In the genomic region with DNA sequence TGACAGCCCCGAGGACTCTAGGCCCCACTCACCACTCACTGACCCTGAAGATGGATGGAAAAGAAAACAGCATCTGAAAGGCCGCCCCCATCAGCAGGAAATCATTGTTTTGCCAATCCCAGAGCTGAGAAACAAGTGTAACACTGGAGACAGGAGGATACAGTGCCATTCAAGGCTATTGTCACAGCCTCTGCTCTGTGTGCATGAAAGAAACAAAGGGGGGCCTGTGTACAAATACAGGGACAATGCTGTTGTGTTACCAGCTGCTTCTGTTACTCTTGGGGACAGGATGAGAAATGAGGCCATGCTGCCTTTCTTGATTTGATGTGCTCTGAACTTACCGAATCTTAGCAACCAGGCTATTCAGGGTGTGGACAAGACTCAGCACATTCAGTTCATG, we compare ENCODE assay signal across 11 mouse cellular contexts. TPM values are rescaled to one million over a fixed set of nuclear protein-coding genes. Genes with fewer than 3 reads are reported as not detected.
DNase-seq lines count a peak whose midpoint lies in the region; ATAC-seq and TF ChIP-seq lines count a peak whose summit lies in the region.
"Had no signal": no experiment of that assay in that cellular context is flagged by ENCODE, and none has a peak within 500 bp of the region (broad histone marks: within the 10 kb centered on the region; RNA-seq: fewer than 3 reads in every experiment).

Gene Prr5l (minus strand): TSS at position 30 of the 400 bp plus-strand sequence.

- no peak within 1 kb of the TSS for H3K9ac ChIP-seq in hindbrain, embryonic 11.5 days (ENCODE audit: low read depth, low read length)
- no peak within 1 kb of the TSS for H3K9ac ChIP-seq in hindbrain, embryonic 16.5 days (ENCODE audit: low read depth, low read length)
- no peak within 1 kb of the TSS for H3K9ac ChIP-seq in lung, postnatal 0 days (replicated peaks; ENCODE audit: low read depth)
- no peak within 1 kb of the TSS for H3K9ac ChIP-seq in limb, embryonic 12.5 days (replicated peaks)
- H3K9ac ChIP-seq: heart, embryonic 15.5 days had no signal

- H3K9me3 ChIP-seq in hindbrain, embryonic 11.5 days (ENCODE audit: control insufficient read depth, low read length) = no peaks in the 10 kb centered on the region
- H3K9me3 ChIP-seq in hindbrain, embryonic 16.5 days (ENCODE audit: control insufficient read depth, low read length) = no peaks in the 10 kb centered on the region
- H3K9me3 ChIP-seq in lung, postnatal 0 days (ENCODE audit: low read length) = no peaks in the 10 kb centered on the region
- no peaks in the 10 kb centered on the region for H3K9me3 ChIP-seq in limb, embryonic 12.5 days
- H3K9me3 ChIP-seq: heart, embryonic 15.5 days had no signal

- no peaks in the 10 kb centered on the region for H3K36me3 ChIP-seq in hindbrain, embryonic 11.5 days (ENCODE audit: control insufficient read depth, insufficient read depth, low read length)
- H3K36me3 ChIP-seq in hindbrain, embryonic 16.5 days (ENCODE audit: control insufficient read depth, insufficient read depth, low read length) = no peaks in the 10 kb centered on the region
- no peaks in the 10 kb centered on the region for H3K36me3 ChIP-seq in lung, postnatal 0 days (ENCODE audit: insufficient read depth, low read length)
- no peaks in the 10 kb centered on the region for H3K36me3 ChIP-seq in limb, embryonic 12.5 days
- H3K36me3 ChIP-seq: heart, embryonic 15.5 days had no signal

- 14% methylated on average over 3 of the region's 3 CpGs for WGBS in hindbrain, embryonic 11.5 days
- 9% methylated on average over 3 of the region's 3 CpGs for WGBS in hindbrain, embryonic 16.5 days
- WGBS in lung, postnatal 0 days = 40% methylated on average over 3 of the region's 3 CpGs
- 67% methylated on average over 3 of the region's 3 CpGs for WGBS in limb, embryonic 12.5 days

- H3K4me2 ChIP-seq in hindbrain, embryonic 11.5 days (replicated peaks; ENCODE audit: low read depth, low read length) = no peak within 1 kb of the TSS
- H3K4me2 ChIP-seq in hindbrain, embryonic 16.5 days (ENCODE audit: low read length) = no peak within 1 kb of the TSS
- no peak within 1 kb of the TSS for H3K4me2 ChIP-seq in lung, postnatal 0 days (replicated peaks; ENCODE audit: low read depth, low read length)
- no peak within 1 kb of the TSS for H3K4me2 ChIP-seq in limb, embryonic 12.5 days
- H3K4me2 ChIP-seq: heart, embryonic 15.5 days had no signal

- TF ChIP-seq EP300 in lung, postnatal 0 days (IDR thresholded peaks at IDR 0.05) = no peak

- no peak for TF ChIP-seq CTCF in lung, postnatal 0 days (IDR thresholded peaks at IDR 0.05)

- peak; percentile 80 for ATAC-seq in hindbrain, embryonic 11.5 days (ENCODE audit: low FRiP score)
- ATAC-seq in hindbrain, embryonic 16.5 days = no peak
- ATAC-seq in lung, postnatal 0 days = no peak
- no peak for ATAC-seq in limb, embryonic 12.5 days (ENCODE audit: insufficient number of reproducible peaks, insufficient read depth, low FRiP score, low TSS enrichment, low read depth)

- H3K4me1 ChIP-seq in hindbrain, embryonic 11.5 days (replicated peaks; ENCODE audit: control insufficient read depth, insufficient read depth, low read length) = no peaks in the 10 kb centered on the region
- H3K4me1 ChIP-seq in hindbrain, embryonic 16.5 days (ENCODE audit: control insufficient read depth, insufficient read depth, low read depth, low read length) = peaks cover 7% of the 10 kb centered on the region
- H3K4me1 ChIP-seq in lung, postnatal 0 days (ENCODE audit: insufficient read depth, low read depth, low read length) = peaks cover 8% of the 10 kb centered on the region; the same call in 1 of the 2 replicates
- peaks cover 8% of the 10 kb centered on the region for H3K4me1 ChIP-seq in limb, embryonic 12.5 days (replicated peaks)

- H3K4me3 ChIP-seq in hindbrain, embryonic 11.5 days (ENCODE audit: low read depth, low read length) = no peak within 1 kb of the TSS
- no peak within 1 kb of the TSS for H3K4me3 ChIP-seq in hindbrain, embryonic 16.5 days (ENCODE audit: low read length)
- H3K4me3 ChIP-seq in lung, postnatal 0 days (ENCODE audit: low read depth, low read length) = no peak within 1 kb of the TSS
- H3K4me3 ChIP-seq in limb, embryonic 12.5 days (replicated peaks) = no peak within 1 kb of the TSS
- H3K4me3 ChIP-seq: heart, embryonic 15.5 days had no signal

- DNase-seq in hindbrain, embryonic 11.5 days (ENCODE audit: low spot score) = peak; percentile 57
- no peak for DNase-seq in lung, postnatal 0 days (ENCODE audit: low spot score)
- DNase-seq in lung, postnatal 25 days (ENCODE audit: low spot score) = no peak
- peak; percentile 19 for DNase-seq in embryo, embryonic 9.5 days (ENCODE audit: extremely low spot score)
- DNase-seq in cerebellum, adult 11-12 months = no peak
- DNase-seq in cerebellum, postnatal 14 days = no peak
- DNase-seq: right cerebral cortex, postnatal 14 days; thymus, postnatal 36 days had no signal

- 0 out of 2 replicates have a peak, but pooled peaks cover 2% of the 10 kb centered on the region for H3K27me3 ChIP-seq in hindbrain, embryonic 11.5 days (ENCODE audit: control insufficient read depth, insufficient read depth, low read length)
- H3K27me3 ChIP-seq in hindbrain, embryonic 16.5 days (replicated peaks; ENCODE audit: control insufficient read depth, insufficient read depth, low read length) = no peaks in the 10 kb centered on the region
- no peaks in the 10 kb centered on the region for H3K27me3 ChIP-seq in lung, postnatal 0 days (replicated peaks; ENCODE audit: insufficient read depth, low read length)
- H3K27me3 ChIP-seq in limb, embryonic 12.5 days = peaks cover 14% of the 10 kb centered on the region; the same call in 1 of the 2 replicates
- H3K27me3 ChIP-seq: heart, embryonic 15.5 days had no signal

- H3K27ac ChIP-seq in hindbrain, embryonic 11.5 days (ENCODE audit: low read depth, low read length) = 0 out of 2 replicates have a peak within 1 kb of the TSS, but pooled peaks have one; percentile 6
- H3K27ac ChIP-seq in hindbrain, embryonic 16.5 days (ENCODE audit: low read depth, low read length) = no peak within 1 kb of the TSS
- H3K27ac ChIP-seq in lung, postnatal 0 days (ENCODE audit: low read length) = no peak within 1 kb of the TSS
- no peak within 1 kb of the TSS for H3K27ac ChIP-seq in limb, embryonic 12.5 days
- H3K27ac ChIP-seq: heart, embryonic 15.5 days had no signal

RNA-seq across cellular contexts. Expression of gene Prr5l, which starts in this region (rescaled TPM):
- 12.2 and 13.2 TPM in 2 replicates for polyA plus RNA-seq in hindbrain, embryonic 11.5 days (2014; fragmentation: Nextera tagmentation; extraction: Ambion mirVana)
- 6.0 and 6.3 TPM in 2 replicates for polyA plus RNA-seq in hindbrain, embryonic 16.5 days (2015; fragmentation: Nextera tagmentation; extraction: Ambion mirVana)
- polyA plus RNA-seq in lung, postnatal 0 days (2015; fragmentation: Nextera tagmentation; extraction: Ambion mirVana) = 40.5 and 52.5 TPM in 2 replicates
- 47.2 and 50.6 TPM in 2 replicates for polyA plus RNA-seq in limb, embryonic 12.5 days (2016; fragmentation: Nextera tagmentation; extraction: Ambion mirVana)

Comparison
In these comparisons a context has a peak if more than half of its experiments do, and no peak if none do; other contexts are left out.
1. DNase-seq: peak in hindbrain, embryonic 11.5 days (single experiment) and embryo, embryonic 9.5 days (single experiment); none in lung, postnatal 0 days (single experiment), lung, postnatal 25 days (single experiment), cerebellum, adult 11-12 months (single experiment) and cerebellum, postnatal 14 days (0 of 2).